12 mouse cellular contexts compared by ENCODE assay signal in genomic region chr11:97822840-97823603, GRCm38 (mm10). TPM values are rescaled to one million over a fixed set of nuclear protein-coding genes. Genes with fewer than 3 reads are reported as not detected.
DNase-seq lines count a peak whose midpoint lies in the region; ATAC-seq and TF ChIP-seq lines count a peak whose summit lies in the region.
"Had no signal": no experiment of that assay in that cellular context is flagged by ENCODE, and none has a peak within 500 bp of the region (broad histone marks: within the 10 kb centered on the region; RNA-seq: fewer than 3 reads in every experiment).

No protein-coding gene starts in this region.

- no peak for TF ChIP-seq EP300 in stomach, postnatal 0 days (optimal IDR thresholded peaks at IDR 0.05)

- no peak overlapping the region for H3K4me2 ChIP-seq in stomach, postnatal 0 days (replicated peaks; ENCODE audit: low read depth)
- H3K4me2 ChIP-seq: embryonic facial prominence, embryonic 15.5 days had no signal

- no peaks in the 10 kb centered on the region for H3K9me3 ChIP-seq in stomach, postnatal 0 days (ENCODE audit: control insufficient read depth, low read length)
- H3K9me3 ChIP-seq: embryonic facial prominence, embryonic 15.5 days had no signal

- DNase-seq in heart, adult 9 months (ENCODE audit: low spot score in 2 of 2) = peak; percentile 60 to 69
- no peak for DNase-seq in heart, postnatal 25 days (ENCODE audit: low spot score)
- no peak for DNase-seq in testis, postnatal 14 days (ENCODE audit: low spot score)
- DNase-seq in heart, postnatal 10 days = peak; percentile 70 to 76
- no peak for DNase-seq in stomach, postnatal 0 days (ENCODE audit: low spot score)
- DNase-seq in layer of hippocampus, postnatal 14 days (ENCODE audit: low spot score in 2 of 2) = no peak
- no peak for DNase-seq in thymus, postnatal 4 days
- DNase-seq: lung, postnatal 36 days had no signal

- no peak overlapping the region for H3K9ac ChIP-seq in stomach, postnatal 0 days (ENCODE audit: low read length)
- H3K9ac ChIP-seq: embryonic facial prominence, embryonic 15.5 days had no signal

- no peaks in the 10 kb centered on the region for H3K27me3 ChIP-seq in testis, adult 2 months (ENCODE audit: control insufficient read depth, insufficient read depth, low read length)
- no peaks in the 10 kb centered on the region for H3K27me3 ChIP-seq in stomach, postnatal 0 days (ENCODE audit: control insufficient read depth, insufficient read depth, low read length)
- H3K27me3 ChIP-seq: CH12.LX; embryonic facial prominence, embryonic 15.5 days had no signal

- H3K4me3 ChIP-seq in testis, adult 2 months (ENCODE audit: control insufficient read depth, low read depth, low read length) = no peak overlapping the region
- H3K4me3 ChIP-seq in stomach, postnatal 0 days (ENCODE audit: low read depth, low read length) = no peak overlapping the region
- H3K4me3 ChIP-seq: embryonic facial prominence, embryonic 15.5 days had no signal

- intact Hi-C loops in heart, postnatal 25 days (cut with DNase I) = no loop called here
- intact Hi-C loops in heart, postnatal 10 days (cut with DNase I) = no loop called here

- WGBS in stomach, postnatal 0 days = 70% methylated on average over 20 of the region's 20 CpGs

- H3K36me3 ChIP-seq in testis, adult 2 months (ENCODE audit: control insufficient read depth, insufficient read depth, low read length) = no peaks in the 10 kb centered on the region
- peaks cover 19% of the 10 kb centered on the region for H3K36me3 ChIP-seq in stomach, postnatal 0 days (ENCODE audit: control insufficient read depth, insufficient read depth, low read length)

- TF ChIP-seq CTCF in testis, adult 2 months (IDR thresholded peaks at IDR 0.05; ENCODE audit: control insufficient read depth, insufficient read depth, insufficient replicate concordance, low read depth, low read length) = no peak
- TF ChIP-seq CTCF in stomach, postnatal 0 days (IDR thresholded peaks at IDR 0.05; ENCODE audit: low read depth) = no peak

- no peak for TF ChIP-seq POLR2A in testis, adult 2 months (IDR thresholded peaks at IDR 0.05; ENCODE audit: control insufficient read depth, low read depth, low read length)

- no peak for ATAC-seq in stomach, postnatal 0 days (ENCODE audit: low FRiP score, low TSS enrichment)

- H3K27ac ChIP-seq in testis, adult 2 months (ENCODE audit: control insufficient read depth, insufficient read depth, low read depth, low read length) = 0 out of 2 replicates have a peak overlapping the region, but pooled peaks have one; percentile 5
- H3K27ac ChIP-seq in stomach, postnatal 0 days (replicated peaks) = no peak overlapping the region
- H3K27ac ChIP-seq: embryonic facial prominence, embryonic 15.5 days had no signal

- no peaks in the 10 kb centered on the region; the same call in 1 of the 2 replicates for H3K4me1 ChIP-seq in testis, adult 2 months (ENCODE audit: control insufficient read depth, insufficient read depth, low read length)
- H3K4me1 ChIP-seq in stomach, postnatal 0 days (replicated peaks; ENCODE audit: control insufficient read depth, insufficient read depth) = peaks cover 1% of the 10 kb centered on the region

RNA-seq across cellular contexts. Expression of gene B230217C12Rik, which starts 17.6 kb away (rescaled TPM):
- under 1 TPM; 0.83 to 0.87 TPM for total RNA-seq in heart, postnatal 25 days (2021)
- polyA plus RNA-seq in testis, adult 2 months (2012; rRNA removed) = 2.7 and 3.5 TPM in 2 replicates
- total RNA-seq in heart, postnatal 10 days (2021) = 1 to 10 TPM in 1 of 2 experiments, under 1 TPM in 1; 0.84 to 1.0 TPM
- 1.1 and 1.9 TPM in 2 replicates for polyA plus RNA-seq in stomach, postnatal 0 days (2015; fragmentation: Nextera tagmentation; extraction: Ambion mirVana)
- total RNA-seq in layer of hippocampus, postnatal 14 days (2021) = 10 to 100 TPM; 44.2 to 49.6 TPM

RNA-seq across cellular contexts. Expression of gene Lasp1, which starts 24.2 kb away (rescaled TPM):
- 10 to 100 TPM; 41.3 to 46.2 TPM for total RNA-seq in heart, postnatal 25 days (2021)
- 21.4 and 23.1 TPM in 2 replicates for polyA plus RNA-seq in testis, adult 2 months (2012; rRNA removed)
- 10 to 100 TPM; 74.9 to 76.4 TPM for total RNA-seq in heart, postnatal 10 days (2021)
- 84.0 and 90.1 TPM in 2 replicates for polyA plus RNA-seq in stomach, postnatal 0 days (2015; fragmentation: Nextera tagmentation; extraction: Ambion mirVana)
- 100 to 1,000 TPM; 114 to 123 TPM for total RNA-seq in layer of hippocampus, postnatal 14 days (2021)

RNA-seq across cellular contexts. Expression of gene Rpl23, which starts 40.8 kb away (rescaled TPM):
- 100 to 1,000 TPM; 454 to 515 TPM for total RNA-seq in heart, postnatal 25 days (2021)
- 120 and 126 TPM in 2 replicates for polyA plus RNA-seq in testis, adult 2 months (2012; rRNA removed)
- total RNA-seq in heart, postnatal 10 days (2021) = 100 to 1,000 TPM; 677 to 703 TPM
- 585 and 586 TPM in 2 replicates for polyA plus RNA-seq in stomach, postnatal 0 days (2015; fragmentation: Nextera tagmentation; extraction: Ambion mirVana)
- total RNA-seq in layer of hippocampus, postnatal 14 days (2021) = 100 to 1,000 TPM; 372 to 419 TPM

RNA-seq across cellular contexts. Expression of gene 1700001P01Rik, which starts 47.3 kb away (rescaled TPM):
- not detected for total RNA-seq in heart, postnatal 25 days (2021)
- 174 and 181 TPM in 2 replicates for polyA plus RNA-seq in testis, adult 2 months (2012; rRNA removed)
- not detected for total RNA-seq in heart, postnatal 10 days (2021)
- polyA plus RNA-seq in stomach, postnatal 0 days (2015; fragmentation: Nextera tagmentation; extraction: Ambion mirVana) = not detected in 2 replicates
- 1 to 10 TPM in 1 of 2 experiments, under 1 TPM in 1; 0.58 to 2.0 TPM for total RNA-seq in layer of hippocampus, postnatal 14 days (2021)
- total RNA-seq: gastrocnemius, adult 8-10 months had no signal

RNA-seq across cellular contexts. Expression of gene Cwc25, which starts 56.7 kb away (rescaled TPM):
- total RNA-seq in heart, postnatal 25 days (2021) = 1 to 10 TPM; 7.0 to 7.2 TPM
- 5.6 and 6.3 TPM in 2 replicates for polyA plus RNA-seq in testis, adult 2 months (2012; rRNA removed)
- 10 to 100 TPM; 10.8 to 11.8 TPM for total RNA-seq in heart, postnatal 10 days (2021)
- polyA plus RNA-seq in stomach, postnatal 0 days (2015; fragmentation: Nextera tagmentation; extraction: Ambion mirVana) = 9.0 TPM in 2 replicates
- total RNA-seq in layer of hippocampus, postnatal 14 days (2021) = 10 to 100 TPM; 21.3 to 21.4 TPM

Comparison
In these comparisons a context has a peak if more than half of its experiments do, and no peak if none do; other contexts are left out.
1. DNase-seq: peak in heart, adult 9 months (2 of 2) and heart, postnatal 10 days (2 of 2); none in heart, postnatal 25 days (single experiment), testis, postnatal 14 days (single experiment), stomach, postnatal 0 days (single experiment), layer of hippocampus, postnatal 14 days (0 of 2) and thymus, postnatal 4 days (single experiment).
2. RNA of gene B230217C12Rik, which starts 17.6 kb away (total RNA-seq): 44.2 to 49.6 TPM in layer of hippocampus, postnatal 14 days; 0.84 to 1.0 TPM in heart, postnatal 10 days and 0.83 to 0.87 TPM in heart, postnatal 25 days; every median in the first group is over 10 times any median in the second.